In genomic region chrX:140280016-140280415, GRCm38 (mm10) we compare ENCODE assay signal across 8 mouse cellular contexts.
A peak's percentile ranks its signal among the peaks of the same experiment; 100 is the strongest.
DNase-seq lines count a peak whose midpoint lies in the region; ATAC-seq and TF ChIP-seq lines count a peak whose summit lies in the region.
"Had no signal": no experiment of that assay in that cellular context is flagged by ENCODE, and none has a peak within 500 bp of the region (broad histone marks: within the 10 kb centered on the region; RNA-seq: fewer than 3 reads in every experiment).

No protein-coding gene starts in this region.

- H3K9me3 ChIP-seq in kidney, postnatal 0 days (replicated peaks; ENCODE audit: low read length) = no peaks in the 10 kb centered on the region
- H3K9me3 ChIP-seq in embryonic facial prominence, embryonic 14.5 days (ENCODE audit: control insufficient read depth, low read length) = no peaks in the 10 kb centered on the region
- H3K9me3 ChIP-seq in midbrain, embryonic 16.5 days (replicated peaks; ENCODE audit: control insufficient read depth, low read length, poor library complexity, severe bottlenecking) = no peaks in the 10 kb centered on the region

- H3K4me3 ChIP-seq in kidney, postnatal 0 days (replicated peaks; ENCODE audit: low read depth, low read length) = no peak overlapping the region
- no peak overlapping the region; the same call in 1 of the 2 replicates for H3K4me3 ChIP-seq in embryonic facial prominence, embryonic 14.5 days (ENCODE audit: low read depth, low read length)
- H3K4me3 ChIP-seq in midbrain, embryonic 16.5 days (ENCODE audit: low read depth, low read length) = peak overlapping the region; percentile 27
- H3K4me3 ChIP-seq: left cerebral cortex, adult 2 months had no signal

- no peak for TF ChIP-seq POLR2A in brain, embryonic 14.5 days (IDR thresholded peaks at IDR 0.05; ENCODE audit: borderline replicate concordance, extremely low read depth, insufficient read depth, insufficient read length, poor library complexity, severe bottlenecking)

- DNase-seq in kidney, postnatal 0 days (ENCODE audit: low spot score) = no peak
- DNase-seq in kidney, adult 18-20 months = no peak
- DNase-seq in brain, embryonic 14.5 days (ENCODE audit: low read depth) = peak; percentile 53
- DNase-seq in embryonic facial prominence, embryonic 14.5 days (ENCODE audit: low spot score) = no peak
- no peak for DNase-seq in gastrocnemius, postnatal 10 days
- DNase-seq in T-cell, adult 2 months (ENCODE audit: low spot score) = no peak

- 24% methylated on average over 12 of the region's 12 CpGs for WGBS in kidney, postnatal 0 days
- 21% methylated on average over 11 of the region's 12 CpGs for WGBS in embryonic facial prominence, embryonic 14.5 days
- WGBS in midbrain, embryonic 16.5 days = 23% methylated on average over 12 of the region's 12 CpGs

- H3K27ac ChIP-seq in kidney, postnatal 0 days = no peak overlapping the region
- H3K27ac ChIP-seq in embryonic facial prominence, embryonic 14.5 days (replicated peaks; ENCODE audit: low read depth, low read length) = no peak overlapping the region
- H3K27ac ChIP-seq in midbrain, embryonic 16.5 days (ENCODE audit: low read length) = no peak overlapping the region
- H3K27ac ChIP-seq: left cerebral cortex, adult 2 months had no signal

- H3K4me2 ChIP-seq in kidney, postnatal 0 days (ENCODE audit: low read length) = 0 out of 2 replicates have a peak overlapping the region, but pooled peaks have one; percentile 13
- peak overlapping the region; percentile 37 for H3K4me2 ChIP-seq in embryonic facial prominence, embryonic 14.5 days (ENCODE audit: low read depth, low read length)
- peak overlapping the region; percentile 48 for H3K4me2 ChIP-seq in midbrain, embryonic 16.5 days (ENCODE audit: low read length)

- H3K9ac ChIP-seq in kidney, postnatal 0 days (ENCODE audit: low read depth, low read length) = no peak overlapping the region
- no peak overlapping the region for H3K9ac ChIP-seq in embryonic facial prominence, embryonic 14.5 days (ENCODE audit: low read depth, low read length)
- no peak overlapping the region for H3K9ac ChIP-seq in midbrain, embryonic 16.5 days (ENCODE audit: low read depth, low read length)

- peaks cover 19% of the 10 kb centered on the region; the same call in 1 of the 2 replicates for H3K27me3 ChIP-seq in kidney, postnatal 0 days (ENCODE audit: insufficient read depth, low read length)
- peaks cover 57% of the 10 kb centered on the region for H3K27me3 ChIP-seq in embryonic facial prominence, embryonic 14.5 days (replicated peaks; ENCODE audit: control insufficient read depth, insufficient read depth, low read length)
- peaks cover 14% of the 10 kb centered on the region for H3K27me3 ChIP-seq in midbrain, embryonic 16.5 days (ENCODE audit: control insufficient read depth, insufficient read depth, low read depth, low read length)

- H3K4me1 ChIP-seq in kidney, postnatal 0 days (replicated peaks; ENCODE audit: insufficient read depth, low read length) = no peaks in the 10 kb centered on the region
- H3K4me1 ChIP-seq in embryonic facial prominence, embryonic 14.5 days (ENCODE audit: control insufficient read depth, insufficient read depth, low read length) = no peaks in the 10 kb centered on the region
- no peaks in the 10 kb centered on the region for H3K4me1 ChIP-seq in midbrain, embryonic 16.5 days (ENCODE audit: control insufficient read depth, insufficient read depth, low read length)

- no peak for ATAC-seq in kidney, postnatal 0 days (replicated peaks; ENCODE audit: low FRiP score, low read depth)
- ATAC-seq in embryonic facial prominence, embryonic 14.5 days (ENCODE audit: low read depth) = no peak
- ATAC-seq in midbrain, embryonic 16.5 days = peak; percentile 34; the same call in 1 of the 2 replicates

- no peak for TF ChIP-seq CTCF in kidney, postnatal 0 days (IDR thresholded peaks at IDR 0.05; ENCODE audit: low read depth)
- TF ChIP-seq CTCF in brain, embryonic 14.5 days (IDR thresholded peaks at IDR 0.05; ENCODE audit: borderline replicate concordance, extremely low read depth, insufficient read depth, insufficient read length) = no peak

- H3K36me3 ChIP-seq in kidney, postnatal 0 days (ENCODE audit: insufficient read depth, low read length) = no peaks in the 10 kb centered on the region
- H3K36me3 ChIP-seq in embryonic facial prominence, embryonic 14.5 days (ENCODE audit: control insufficient read depth, insufficient read depth, low read length) = no peaks in the 10 kb centered on the region
- H3K36me3 ChIP-seq in midbrain, embryonic 16.5 days (ENCODE audit: control insufficient read depth, insufficient read depth, low read length) = no peaks in the 10 kb centered on the region
